Mouse (Mus musculus): ENCODE results near the gene Hoxa5.

Hoxa5 gene

DNA sequence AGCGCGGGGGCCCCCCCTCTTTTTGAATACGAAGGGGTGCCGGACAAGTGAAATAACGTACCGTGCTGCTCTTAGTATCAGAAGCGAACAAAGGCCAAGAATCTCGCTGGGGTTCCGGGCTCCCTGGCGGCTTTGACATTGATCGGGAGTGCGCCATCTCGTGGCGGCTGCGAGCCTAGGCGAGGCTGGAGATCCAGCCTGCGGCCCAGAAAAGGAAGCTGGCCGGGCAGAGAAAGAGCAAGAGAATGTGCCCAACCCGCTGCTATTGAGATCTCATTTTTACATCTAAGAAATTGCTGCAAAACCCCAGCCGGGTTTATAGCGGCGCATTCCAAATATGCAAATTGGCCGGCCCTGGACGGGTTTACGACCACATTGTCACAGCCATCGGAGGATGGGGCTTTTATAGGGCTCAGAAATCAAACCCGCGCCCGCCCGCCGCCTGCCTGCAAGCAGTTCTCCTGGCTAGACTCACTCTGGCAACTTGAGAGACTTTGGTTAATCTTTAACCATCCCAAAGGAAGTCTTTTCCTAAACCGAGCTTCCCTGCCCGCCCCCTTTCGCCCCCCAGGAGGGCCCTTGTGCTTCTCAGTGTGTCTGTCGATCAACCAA is 36.1 kb upstream of the Hoxa5 start, which contains the start of gene Hoxa10:
Hoxa10 (minus strand) TSS at position 466 of the 612 bp plus-strand sequence.
- peak; percentile 94 for DNase-seq (ENCODE audit: low read depth, low spot score)

DNA sequence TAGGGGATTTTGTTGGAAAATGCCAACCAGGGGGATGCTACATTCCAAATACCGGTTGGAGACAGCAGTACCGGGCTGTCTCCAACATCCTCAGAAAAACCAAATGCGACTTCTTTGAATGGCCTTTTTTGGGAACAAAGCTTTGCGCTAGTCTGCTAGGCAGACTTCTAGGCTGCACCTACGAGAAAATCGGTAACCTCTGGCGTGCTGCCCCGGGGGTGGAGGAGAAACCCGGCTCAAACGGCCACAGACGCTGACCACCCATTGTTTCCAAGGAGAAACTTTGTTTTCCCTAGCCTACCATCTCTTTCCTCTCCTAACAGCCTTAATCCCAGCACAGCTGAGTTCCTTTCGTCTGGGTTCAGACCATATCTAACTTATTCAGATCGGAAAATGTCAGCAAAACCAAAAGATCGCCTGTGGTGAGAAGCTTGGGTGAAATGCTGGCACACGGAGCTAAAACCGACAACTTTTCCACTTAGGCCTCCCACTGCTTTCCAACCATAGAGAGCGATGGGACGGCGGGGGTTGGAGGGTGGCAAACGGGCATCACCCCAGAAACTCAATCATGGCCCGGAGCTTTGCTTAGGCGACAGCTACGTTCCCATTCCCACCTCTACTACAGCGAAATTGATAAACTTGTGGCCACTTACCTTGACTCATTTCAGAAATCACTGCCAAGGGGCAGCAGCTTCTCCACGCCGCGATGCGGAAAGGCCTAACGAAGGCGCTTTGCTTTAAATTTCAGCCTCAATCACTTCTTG is 35.4 kb upstream of the Hoxa5 start:
- no peak for DNase-seq (ENCODE audit: low read depth, low spot score)

DNA sequence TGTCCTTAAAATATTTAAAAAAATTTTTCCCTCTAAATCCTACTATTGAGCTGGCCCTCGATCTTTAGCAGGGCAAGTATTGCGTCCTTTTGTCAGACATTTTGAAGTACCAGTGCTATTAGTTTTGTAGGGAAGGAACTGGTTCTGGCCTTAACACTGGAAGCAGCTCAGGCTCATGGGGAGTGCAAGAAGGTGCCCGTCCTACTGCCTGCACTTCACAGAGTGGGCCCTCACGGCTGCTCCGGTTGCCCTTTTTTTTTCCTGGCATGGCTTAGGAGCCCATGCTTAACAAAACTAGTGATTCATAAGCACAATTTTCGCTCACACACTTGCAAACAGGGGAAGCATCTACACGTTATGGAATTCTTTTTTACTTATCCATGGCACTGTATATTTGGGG is 34.6 kb upstream of the Hoxa5 start:
- DNase-seq (ENCODE audit: low read depth, low spot score) = no peak

DNA sequence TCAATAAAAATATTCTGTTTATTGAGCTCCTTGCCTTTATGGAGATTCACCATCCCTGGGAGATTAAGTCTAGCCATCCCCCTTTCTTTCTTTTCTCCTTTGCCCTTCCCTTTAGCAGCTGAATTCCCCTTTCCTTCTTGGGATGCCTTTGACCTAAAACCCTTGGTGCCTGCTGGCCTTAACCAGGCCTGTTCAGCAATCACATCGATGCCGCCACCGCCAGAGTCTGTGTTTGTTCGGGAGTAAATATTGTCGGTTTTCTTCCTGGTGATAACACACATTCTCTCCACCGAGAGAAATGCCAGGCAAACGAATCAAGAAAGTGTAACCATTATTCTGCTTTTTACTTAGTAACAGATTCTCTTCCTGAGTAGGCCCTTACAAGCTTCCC is 33.8 kb upstream of the Hoxa5 start:
- no peak for DNase-seq (ENCODE audit: low read depth, low spot score)

DNA sequence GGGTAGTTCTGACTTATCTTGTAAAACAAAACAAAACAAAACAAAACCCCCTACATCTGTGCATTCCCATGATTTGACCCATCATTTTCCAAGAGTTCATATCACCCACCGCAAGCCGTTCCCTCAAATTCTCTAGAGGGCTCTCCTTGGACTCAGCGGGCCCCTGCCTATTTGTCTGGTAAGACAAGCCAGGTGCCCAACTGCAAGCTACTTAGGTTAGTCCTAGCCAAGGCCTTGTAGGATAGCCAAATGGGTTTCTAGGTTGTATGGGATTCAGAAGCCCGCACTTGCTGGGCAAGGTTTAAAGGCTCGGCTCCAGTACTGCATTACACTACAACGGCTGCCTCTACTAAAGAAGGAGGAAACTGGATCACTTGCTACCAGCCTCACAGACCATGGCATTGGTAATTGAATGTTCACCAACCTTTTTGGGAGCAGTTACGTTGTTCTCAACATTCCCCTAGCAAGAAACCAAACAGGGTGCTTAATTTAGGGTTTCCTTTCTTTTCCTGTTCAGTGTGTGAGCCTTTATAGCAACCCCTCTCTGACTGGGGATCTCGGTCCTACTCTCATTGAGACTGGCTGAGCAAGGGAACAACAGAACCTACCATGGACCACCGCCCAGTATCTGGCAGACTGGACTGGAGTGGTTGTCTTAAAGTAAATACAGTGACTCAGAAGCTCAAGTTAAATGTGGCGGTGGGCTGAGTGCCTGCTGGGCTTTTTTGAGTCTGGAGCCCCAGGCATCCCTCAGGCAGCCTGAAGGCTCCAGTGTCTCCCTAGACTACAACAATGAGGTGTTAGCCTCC is 33.2 kb upstream of the Hoxa5 start:
- DNase-seq (ENCODE audit: low read depth, low spot score) = no peak

GRCm38 (mm10) chr6:52236806-52237205 is 32.4 kb upstream of the Hoxa5 start:
- no peak for DNase-seq (ENCODE audit: low read depth, low spot score)

DNA sequence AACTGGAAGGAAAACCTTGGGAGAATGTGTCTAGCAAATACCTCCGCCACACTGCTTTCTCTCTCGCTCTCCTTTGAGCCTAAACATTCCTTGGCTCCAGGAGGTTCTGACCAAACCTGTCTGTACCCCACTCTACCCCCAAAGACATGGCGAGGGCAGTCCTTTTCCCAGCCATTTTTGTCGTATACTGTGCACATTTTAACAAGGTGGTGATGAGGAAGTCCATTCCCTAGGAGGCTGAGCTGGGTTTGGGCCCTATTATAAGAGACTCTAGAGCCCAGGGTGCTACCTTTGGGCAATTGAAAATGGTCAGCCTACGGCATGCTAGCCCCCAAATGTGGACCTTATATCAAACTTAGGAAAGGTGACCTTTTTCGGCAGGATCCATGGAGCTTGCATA is 31.5 kb upstream of the Hoxa5 start:
- no peak for DNase-seq (ENCODE audit: low read depth, low spot score)

GRCm38 (mm10) chr6:52235267-52235666 is 30.9 kb upstream of the Hoxa5 start:
- DNase-seq (ENCODE audit: low read depth, low spot score) = no peak

DNA sequence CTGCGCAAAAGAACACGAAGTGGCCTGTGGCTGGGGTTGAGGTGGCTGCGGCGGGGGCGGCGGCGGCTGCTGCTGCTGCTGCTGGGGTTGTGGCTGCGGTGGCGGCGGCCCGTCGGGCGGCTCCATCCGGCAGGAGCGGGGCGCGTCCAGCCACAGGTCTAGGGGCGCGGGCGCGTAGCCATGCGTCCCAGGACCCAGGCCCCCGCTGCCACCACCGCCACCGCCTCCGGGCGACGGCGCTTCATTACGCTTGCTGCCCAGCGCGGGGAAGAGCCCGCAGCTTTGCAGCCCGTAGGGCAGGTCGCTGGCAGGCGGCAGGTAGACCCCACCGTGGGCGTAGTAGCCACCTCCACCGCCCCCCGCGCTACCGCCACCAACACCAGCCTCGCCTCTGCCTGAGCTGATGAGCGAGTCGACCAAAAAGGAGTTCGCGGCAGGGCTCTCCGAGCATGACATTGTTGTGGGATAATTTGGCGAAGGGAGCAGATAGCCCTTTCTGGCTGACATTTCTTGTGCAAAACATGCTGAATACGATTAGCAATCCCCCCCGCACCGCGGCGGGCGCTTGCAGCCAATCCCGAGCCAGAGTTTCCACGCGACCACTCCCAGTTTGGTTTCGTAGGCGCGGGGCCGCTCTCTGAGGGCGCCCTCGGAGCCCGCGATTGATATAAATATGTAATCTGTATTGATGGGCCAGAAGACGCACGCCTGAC is 30.2 kb upstream of the Hoxa5 start:
- no peak for DNase-seq (ENCODE audit: low read depth, low spot score)

- no peak for DNase-seq (ENCODE audit: low read depth, low spot score)
Measured at GRCm38 (mm10) chr6:52233546-52234427, 29.4 kb upstream of the Hoxa5 start.

DNA sequence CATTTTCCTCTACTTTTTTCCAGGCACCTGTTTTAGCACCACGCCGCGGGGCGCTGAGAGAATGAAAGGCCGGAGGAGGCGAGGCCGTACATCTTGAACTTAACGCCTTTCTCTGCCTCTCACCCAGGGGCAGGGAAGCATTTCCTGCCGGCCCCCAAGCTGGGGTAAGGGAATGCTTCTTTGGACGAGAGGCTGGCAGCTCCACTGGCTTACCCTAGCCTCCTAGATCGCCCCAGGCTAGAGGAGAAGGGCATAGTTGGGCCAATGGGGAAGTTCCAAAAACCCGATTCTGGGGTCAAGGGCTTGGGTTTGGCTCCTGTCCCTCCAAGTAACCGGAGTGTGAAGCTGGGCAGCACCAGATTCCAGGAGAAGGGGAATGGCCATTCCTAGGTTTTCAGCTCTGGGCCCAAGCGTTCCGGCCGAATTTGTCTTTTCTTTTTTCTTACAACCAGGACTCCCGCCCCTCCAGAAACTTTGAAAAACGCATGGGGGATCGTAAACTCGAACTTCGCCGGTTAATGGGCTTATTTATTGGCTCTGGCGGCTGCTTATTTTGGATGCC is 28.7 kb upstream of the Hoxa5 start:
- DNase-seq (ENCODE audit: low read depth, low spot score) = no peak

GRCm38 (mm10) chr6:52232568-52232965 is 28.2 kb upstream of the Hoxa5 start:
- no peak for DNase-seq (ENCODE audit: low read depth, low spot score)

- DNase-seq (ENCODE audit: low read depth, low spot score) = no peak
Measured at GRCm38 (mm10) chr6:52231885-52232567, 27.6 kb upstream of the Hoxa5 start.

- peak; percentile 80 for DNase-seq (ENCODE audit: low read depth, low spot score)
Measured at GRCm38 (mm10) chr6:52230516-52231165, 26.3 kb upstream of the Hoxa5 start, which contains the start of gene Hoxa9. Gene Hoxa9 (minus strand): TSS chr6:52231089.

GRCm38 (mm10) chr6:52229558-52230416 is 25.4 kb upstream of the Hoxa5 start:
- DNase-seq (ENCODE audit: low read depth, low spot score) = no peak

DNA sequence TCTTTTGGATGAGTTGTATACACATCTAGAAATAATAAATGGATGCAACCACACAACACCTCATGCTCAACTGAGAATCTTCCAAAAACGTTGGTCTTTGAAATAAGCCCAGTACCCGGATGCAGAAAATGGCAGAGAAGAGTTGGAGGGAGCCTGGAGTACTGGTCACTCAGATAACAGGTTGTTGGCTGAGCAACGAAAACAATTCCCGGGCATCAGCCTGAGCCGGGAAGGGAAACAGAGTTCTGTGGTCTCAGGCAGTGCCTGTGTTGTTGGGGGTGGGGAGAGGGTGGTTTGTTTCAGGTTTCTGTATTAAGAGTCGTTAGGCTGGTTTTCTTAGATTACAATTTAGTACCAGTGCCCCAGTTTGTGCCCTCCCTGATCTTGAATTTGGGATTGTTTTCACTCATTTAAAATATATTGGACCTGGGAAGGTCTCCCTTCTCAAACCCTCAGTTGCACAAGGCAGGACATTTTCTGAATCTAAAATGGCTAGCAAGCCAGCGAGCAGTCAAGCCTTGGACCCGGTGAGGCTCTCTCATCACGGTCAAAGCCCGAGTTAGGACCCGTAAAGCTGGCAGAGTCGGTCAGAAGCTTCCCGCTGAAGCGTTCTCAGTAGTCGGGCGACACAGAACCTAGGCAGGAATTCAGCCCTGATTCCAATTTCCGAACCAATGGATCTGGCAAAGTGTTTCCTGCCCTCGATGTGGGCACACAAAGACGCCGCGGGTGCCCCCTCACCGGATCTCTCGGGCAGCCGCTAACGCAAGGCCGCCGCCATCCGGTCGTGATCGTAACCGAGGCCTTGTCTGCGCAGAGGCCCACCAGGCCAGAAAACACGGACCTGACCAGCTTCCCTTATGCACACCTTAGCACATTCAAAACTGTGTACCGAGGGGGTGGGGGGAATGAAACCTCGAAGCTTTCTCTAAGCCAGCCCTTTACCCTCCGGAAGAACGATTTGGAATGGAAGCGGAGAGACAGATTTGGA is 24.4 kb upstream of the Hoxa5 start:
- no peak for DNase-seq (ENCODE audit: low read depth, low spot score)

All from mesoderm, embryonic 11.5 days (tissue).